In genomic region chr8:121451404-121452076, GRCm38 (mm10) we compare ENCODE assay signal across 9 mouse cellular contexts.
DNase-seq lines count a peak whose midpoint lies in the region; ATAC-seq and TF ChIP-seq lines count a peak whose summit lies in the region.
"Had no signal": no experiment of that assay in that cellular context is flagged by ENCODE, and none has a peak within 500 bp of the region (broad histone marks: within the 10 kb centered on the region; RNA-seq: fewer than 3 reads in every experiment).

No protein-coding gene starts in this region.

- H3K4me1 ChIP-seq in embryonic facial prominence, embryonic 12.5 days: 0 out of 2 replicates have a peak, but pooled peaks cover 5% of the 10 kb centered on the region
- H3K4me1 ChIP-seq in liver, postnatal 0 days (ENCODE audit: insufficient read depth): no peaks in the 10 kb centered on the region

- H3K27me3 ChIP-seq in embryonic facial prominence, embryonic 12.5 days: peaks cover 8% of the 10 kb centered on the region; the same call in 1 of the 2 replicates
- H3K27me3 ChIP-seq in liver, postnatal 0 days (ENCODE audit: insufficient read depth, low read length): no peaks in the 10 kb centered on the region

- no peak overlapping the region for H3K4me3 ChIP-seq in embryonic facial prominence, embryonic 12.5 days
- H3K4me3 ChIP-seq in liver, postnatal 0 days (ENCODE audit: low read depth, low read length): no peak overlapping the region
- H3K4me3 ChIP-seq: limb, embryonic 12.5 days had no signal

- H3K9me3 ChIP-seq in embryonic facial prominence, embryonic 12.5 days: no peaks in the 10 kb centered on the region
- no peaks in the 10 kb centered on the region for H3K9me3 ChIP-seq in liver, postnatal 0 days (ENCODE audit: low read length)
- H3K9me3 ChIP-seq: limb, embryonic 12.5 days had no signal

- no peaks in the 10 kb centered on the region for H3K36me3 ChIP-seq in embryonic facial prominence, embryonic 12.5 days
- no peaks in the 10 kb centered on the region for H3K36me3 ChIP-seq in liver, postnatal 0 days (replicated peaks; ENCODE audit: insufficient read depth, low read length)
- H3K36me3 ChIP-seq: limb, embryonic 12.5 days had no signal

- 0 out of 2 replicates have a peak overlapping the region, but pooled peaks have one; percentile 36 for H3K9ac ChIP-seq in embryonic facial prominence, embryonic 12.5 days
- H3K9ac ChIP-seq in liver, postnatal 0 days (replicated peaks): no peak overlapping the region
- H3K9ac ChIP-seq: limb, embryonic 12.5 days had no signal

- WGBS in embryonic facial prominence, embryonic 12.5 days: 74% methylated on average over 16 of the region's 16 CpGs
- WGBS in liver, postnatal 0 days (ENCODE audit: insufficient replicate concordance): 59% methylated on average over 16 of the region's 16 CpGs

- peak; percentile 74 for DNase-seq in Muller cell, postnatal 12 days (ENCODE audit: inconsistent ontology term)
- DNase-seq in heart, postnatal 10 days: peak; percentile 79 to 82
- peak; percentile 51 for DNase-seq in liver, postnatal 0 days
- DNase-seq in thymus, adult 18-20 months: no peak
- DNase-seq in cerebellum, postnatal 25 days: no peak
- DNase-seq in cerebellum, postnatal 36 days: no peak
- no peak for DNase-seq in right cerebral cortex, postnatal 25 days

- intact Hi-C loops in heart, postnatal 10 days (cut with DNase I): no loop called here

- no peak overlapping the region for H3K27ac ChIP-seq in embryonic facial prominence, embryonic 12.5 days
- H3K27ac ChIP-seq in liver, postnatal 0 days (ENCODE audit: low read depth): no peak overlapping the region
- H3K27ac ChIP-seq: limb, embryonic 12.5 days had no signal

- ATAC-seq in embryonic facial prominence, embryonic 12.5 days (ENCODE audit: insufficient number of reproducible peaks, insufficient read depth, low FRiP score, low TSS enrichment): 0 out of 2 replicates have a peak, but pooled peaks have one; percentile 32
- ATAC-seq in liver, postnatal 0 days: no peak

- TF ChIP-seq CTCF in liver, postnatal 0 days (IDR thresholded peaks at IDR 0.05; ENCODE audit: low read depth): no peak

- TF ChIP-seq EP300 in liver, postnatal 0 days (IDR thresholded peaks at IDR 0.05; ENCODE audit: low read depth): no peak

- no peak overlapping the region for H3K4me2 ChIP-seq in embryonic facial prominence, embryonic 12.5 days (replicated peaks)
- H3K4me2 ChIP-seq in liver, postnatal 0 days (ENCODE audit: low read depth, low read length): no peak overlapping the region
- H3K4me2 ChIP-seq: limb, embryonic 12.5 days had no signal

Comparison
In these comparisons a context has a peak if more than half of its experiments do, and no peak if none do; other contexts are left out.
1. DNase-seq: peak in Muller cell, postnatal 12 days (single experiment), heart, postnatal 10 days (2 of 2) and liver, postnatal 0 days (single experiment); none in thymus, adult 18-20 months (0 of 2), cerebellum, postnatal 25 days (0 of 2), cerebellum, postnatal 36 days (0 of 2) and right cerebral cortex, postnatal 25 days (single experiment).